Mouse (Mus musculus) gastrocnemius, postnatal 10 days (tissue): ENCODE data around the gene Plscr3. TPM values are rescaled to one million over a fixed set of nuclear protein-coding genes. Genes with fewer than 3 reads are reported as not detected.

Experiments used
- DNase-seq: peaks from one replicate; pipeline ENCODE4 v3.0.0; 2021; ENCODE audit warnings: mixed read lengths
- long read RNA-seq, 2 experiments: library from polyadenylated mRNA; stranded (forward); transcript quantifications; one replicate each; pipeline ENCODE4 v2.0.0; 2021
- total RNA-seq, 2 experiments: library from RNA; stranded (reverse); gene quantifications; 2 replicates each; pipeline ENCODE4 v1.2.3; 2021

Plscr3 gene
- 10 to 100 TPM; 25.4 to 27.9 TPM for total RNA-seq
- long read RNA-seq, experiment 1, transcript Plscr3-201 (7 exons, 1,927 nt): minor isoform, 15 of 48 reads
- long read RNA-seq, experiment 1, transcript Plscr3-203 (8 exons, 2,785 nt): major isoform, 24 of 48 reads
- long read RNA-seq, experiment 1, partial matches to known transcripts: 0 of 48 reads
- long read RNA-seq, experiment 1, other reads (novel, unspliced or antisense): 7 of 48 reads
- long read RNA-seq, experiment 2, transcript Plscr3-203 (8 exons, 2,785 nt): major isoform, 18 of 42 reads
- long read RNA-seq, experiment 2, transcript Plscr3-201 (7 exons, 1,927 nt): minor isoform, 12 of 42 reads
- long read RNA-seq, experiment 2, partial matches to known transcripts: 1 of 42 reads
- long read RNA-seq, experiment 2, other reads (novel, unspliced or antisense): 9 of 42 reads

DNA sequence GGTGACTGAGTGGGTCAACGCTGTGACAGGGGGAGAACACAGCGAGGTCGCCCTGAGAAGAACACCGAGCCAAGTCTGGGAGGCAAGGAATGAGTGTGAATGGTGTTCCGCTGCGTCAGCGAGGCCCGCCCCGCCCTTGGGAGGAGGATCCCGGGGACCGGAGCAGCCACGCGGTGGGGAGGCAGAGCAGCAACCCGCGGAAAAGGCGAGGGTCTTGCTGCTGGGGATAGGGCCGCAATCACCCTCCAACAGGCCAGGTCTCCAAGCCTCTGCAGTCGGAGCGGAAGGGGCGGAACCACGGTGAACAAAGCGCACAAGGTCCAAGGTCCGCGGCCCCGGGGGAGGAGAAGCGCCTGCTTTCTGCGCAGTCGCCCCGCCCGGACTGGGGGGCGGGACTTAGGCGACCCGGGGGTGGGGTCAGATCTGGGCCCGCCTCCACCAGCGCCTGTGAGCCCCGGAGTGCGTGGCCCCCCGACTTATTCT, at the start of gene Plscr3:
Plscr3 (plus strand) TSS at position 179 of the 483 bp plus-strand sequence.
- DNase-seq: peak; percentile 91

DNA sequence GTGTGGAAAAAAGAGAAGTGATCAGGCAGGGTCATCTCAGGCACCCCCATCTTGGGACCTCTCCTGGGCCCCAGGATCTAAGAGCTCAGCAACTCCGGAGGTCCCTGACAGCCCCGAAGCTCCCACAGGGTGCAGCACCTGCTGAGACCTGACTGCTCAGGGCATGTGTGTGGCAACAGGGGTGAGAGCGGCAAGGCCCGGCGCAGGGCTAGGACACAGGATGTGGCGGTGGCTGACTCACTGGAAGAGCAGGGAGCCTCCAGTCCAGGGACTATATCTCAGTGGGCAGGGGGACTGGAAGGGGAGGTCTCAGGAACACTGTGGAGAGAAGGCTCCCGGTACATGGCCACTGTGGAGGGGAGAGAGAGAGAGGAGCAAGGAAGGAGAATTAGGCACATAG, 48.3 kb upstream of the Plscr3 start:
- DNase-seq: no peak

DNA sequence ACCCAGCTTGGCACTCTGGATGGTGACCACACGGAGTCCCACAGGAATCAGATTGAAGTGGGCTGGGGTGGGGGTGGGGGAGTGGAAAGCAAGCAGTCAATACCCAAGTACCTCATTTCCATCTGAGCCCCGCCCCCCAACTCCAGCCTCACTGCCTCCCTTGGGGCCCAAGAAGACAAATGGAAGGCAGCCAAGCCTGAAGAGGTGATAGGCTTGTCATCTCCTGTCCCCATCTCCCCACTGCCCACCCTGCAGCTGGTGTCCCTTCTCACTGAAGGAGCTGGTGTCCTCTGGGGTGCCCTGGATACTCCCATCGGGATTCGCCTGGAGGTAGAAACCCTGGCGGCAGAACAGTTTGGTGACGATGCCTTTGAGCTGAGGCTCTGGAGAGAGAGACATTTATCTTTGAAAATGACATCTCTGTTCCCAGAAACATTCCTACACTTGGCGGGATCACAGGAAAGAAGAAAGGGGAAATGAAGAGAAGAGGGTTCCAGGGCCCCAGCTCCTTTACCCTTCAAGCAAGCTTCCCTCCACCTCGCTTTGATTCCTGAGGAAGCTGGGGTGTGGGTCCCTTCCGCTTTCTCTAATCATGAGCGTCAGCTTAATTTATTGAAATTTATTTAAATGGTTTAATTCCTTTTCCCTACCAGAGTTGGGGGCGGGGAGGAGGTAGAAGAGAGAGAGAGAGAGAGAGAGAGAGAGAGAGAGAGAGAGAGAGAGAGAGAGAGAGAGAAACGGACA, 46.6 kb upstream of the Plscr3 start:
- no peak for DNase-seq

- DNase-seq: peak; percentile 79
These were observed 46.1 kb upstream of the Plscr3 start for GRCm38 (mm10) chr11:69800138-69800391.

DNA sequence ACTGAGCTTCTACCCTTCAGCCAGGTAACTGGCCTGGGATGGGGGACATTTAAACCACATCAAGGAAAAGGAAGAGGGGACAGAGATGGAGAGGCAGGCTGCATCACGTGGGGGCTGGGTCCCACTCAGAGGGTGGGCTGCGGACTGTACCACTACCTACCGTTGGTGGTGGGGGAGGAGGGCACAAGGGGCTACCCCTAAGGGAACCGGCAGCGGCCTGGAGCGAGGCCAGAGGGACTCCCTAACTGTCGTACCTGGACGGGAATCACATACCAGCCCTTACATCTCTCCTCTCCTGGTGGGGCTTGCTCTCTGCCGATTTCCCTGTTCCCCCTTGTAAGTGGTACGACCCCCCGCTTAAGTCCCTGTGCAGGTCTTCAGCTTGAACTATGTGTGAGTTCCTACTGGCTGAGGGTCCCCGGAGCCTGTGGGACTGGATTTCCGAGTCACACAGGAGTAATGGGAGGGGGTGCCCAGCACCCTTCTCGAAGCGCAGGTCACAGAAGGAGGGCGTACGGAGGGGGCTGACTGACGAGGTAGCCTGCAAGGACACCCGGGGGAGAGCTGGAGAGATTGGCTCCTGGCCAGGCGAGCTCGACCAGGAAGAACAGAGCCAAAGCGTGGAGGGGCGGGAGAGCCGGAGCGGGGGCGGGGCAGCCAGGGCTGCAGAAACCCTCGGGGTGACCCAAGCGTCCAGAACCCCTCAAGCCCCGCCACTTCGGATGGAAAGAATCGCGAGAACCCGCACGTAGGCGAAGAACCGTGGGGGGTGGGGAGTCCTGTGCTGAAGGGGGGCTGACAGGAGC, 45.6 kb upstream of the Plscr3 start:
- DNase-seq: peak; percentile 79

- peak; percentile 33 for DNase-seq
These were observed 44.7 kb upstream of the Plscr3 start, which contains the start of gene Fgf11 for GRCm38 (mm10) chr11:69801379-69801977. Gene Fgf11 (minus strand): TSS chr11:69801857.

DNA sequence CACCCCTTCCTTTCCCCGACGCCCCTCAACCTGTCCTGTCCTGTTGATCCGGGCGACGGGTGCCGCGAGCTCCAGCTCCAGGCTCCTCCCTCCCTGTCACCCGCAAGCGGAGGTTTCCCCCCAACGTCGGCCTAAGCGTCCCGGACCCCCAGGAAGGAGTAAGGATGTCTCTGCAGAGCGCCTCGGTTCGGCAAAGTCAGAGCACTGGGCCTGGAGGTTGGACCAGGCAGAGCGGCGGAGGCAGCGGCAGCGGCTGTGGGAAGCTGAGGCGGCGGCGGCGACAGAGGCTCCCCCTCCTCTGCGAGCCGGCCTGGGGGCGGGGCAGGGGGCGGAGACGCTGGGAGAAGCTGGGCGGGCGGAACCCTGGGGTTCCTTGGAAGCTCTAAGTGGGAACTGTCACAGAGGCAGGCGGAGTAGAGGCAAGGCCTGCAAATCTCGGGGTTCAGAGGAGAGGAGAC, 43.5 kb upstream of the Plscr3 start:
- DNase-seq: peak; percentile 88

DNA sequence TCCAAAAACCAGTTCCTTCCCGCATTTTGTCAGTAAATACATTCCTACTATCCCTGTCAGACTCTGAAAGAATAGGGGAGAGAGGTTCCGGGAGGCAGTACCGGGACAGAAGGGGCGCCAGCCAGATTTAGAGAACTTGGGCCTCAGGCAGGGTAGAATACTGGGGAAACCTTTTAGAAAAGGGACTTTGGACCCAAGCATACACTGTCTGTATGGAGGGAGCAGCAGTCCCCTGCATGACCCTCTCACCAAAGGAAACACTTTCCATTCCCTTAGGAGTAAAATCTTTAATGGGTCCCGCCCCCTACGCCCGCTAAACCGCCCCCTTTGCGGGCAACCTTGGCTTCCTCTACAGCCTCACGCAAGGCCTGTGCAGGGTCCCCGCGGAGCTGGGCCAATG, 42.8 kb upstream of the Plscr3 start:
- DNase-seq: no peak

- DNase-seq: peak; percentile 76
These were observed 42.2 kb upstream of the Plscr3 start for GRCm38 (mm10) chr11:69803786-69804651.

GRCm38 (mm10) chr11:69804652-69804940, 41.6 kb upstream of the Plscr3 start:
- DNase-seq: peak; percentile 45

DNA sequence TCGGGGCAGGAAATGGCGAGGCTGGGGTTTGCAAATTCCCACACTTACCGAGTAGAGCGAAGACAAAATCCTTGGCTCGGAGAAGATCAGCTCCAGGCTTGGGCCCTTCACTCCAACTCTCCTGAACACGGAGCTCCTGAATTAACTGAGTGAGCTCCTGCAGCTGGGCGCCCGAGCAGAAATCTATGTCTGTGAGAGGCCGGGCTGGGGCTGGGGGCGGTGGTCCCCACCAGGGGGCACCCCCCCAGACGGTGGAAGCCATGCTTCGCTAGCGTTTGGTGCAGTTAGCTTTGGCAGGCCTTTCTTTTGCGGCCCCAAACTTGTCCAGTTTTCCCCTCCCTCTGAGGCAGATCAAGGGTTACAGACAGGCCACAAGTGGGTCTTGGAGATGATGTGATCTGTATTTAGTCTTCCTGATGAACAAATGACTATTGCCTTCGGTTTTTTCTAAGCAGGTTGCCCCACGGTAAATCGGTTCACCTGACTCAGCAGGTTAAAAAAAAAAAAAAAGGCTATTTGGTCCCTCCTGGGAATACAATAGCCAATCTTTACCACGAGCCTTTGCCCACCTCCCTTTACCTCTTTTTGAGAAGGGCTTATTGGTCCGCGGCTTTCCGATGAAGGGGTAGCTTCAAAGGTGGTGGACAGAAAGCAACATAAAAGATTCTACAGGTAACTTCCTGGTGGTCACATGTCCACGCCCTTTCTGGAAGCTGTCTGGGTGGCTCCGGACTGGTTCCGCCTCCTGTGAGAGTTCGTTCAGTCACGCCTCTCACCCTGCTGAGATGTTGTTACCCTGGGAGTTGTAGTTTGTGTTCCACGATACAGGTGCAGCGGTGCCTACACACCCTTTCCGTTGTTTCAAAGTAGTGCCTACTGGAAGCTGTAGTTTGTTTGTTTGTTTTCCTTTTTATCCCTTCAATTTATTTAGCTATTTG, 40.9 kb upstream of the Plscr3 start, which contains the start of gene Tmem102:
Tmem102 (minus strand) TSS at position 653 of the 938 bp plus-strand sequence.
- DNase-seq: no peak

DNA sequence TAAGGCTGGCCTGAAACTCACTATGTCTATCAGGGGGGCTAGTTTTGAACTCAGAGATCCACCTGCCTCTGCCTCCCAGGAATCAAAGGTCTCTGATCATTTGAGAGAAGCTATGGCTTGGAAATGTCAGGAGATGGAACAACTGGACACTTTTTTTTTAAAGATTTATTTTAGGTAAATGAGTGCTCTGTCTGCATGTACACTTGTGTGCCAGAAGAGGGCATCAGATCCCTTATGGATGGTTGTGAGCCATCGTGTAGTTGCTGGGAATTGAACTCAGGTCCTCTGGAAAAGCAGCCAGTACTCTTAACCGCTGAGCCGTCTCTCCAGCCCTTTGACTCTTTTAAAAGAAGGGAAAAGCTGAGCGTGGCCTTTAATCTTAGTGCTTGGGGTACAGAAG, 39.8 kb upstream of the Plscr3 start:
- no peak for DNase-seq

- no peak for DNase-seq
These were observed 38.5 kb upstream of the Plscr3 start for GRCm38 (mm10) chr11:69807641-69808040.

DNA sequence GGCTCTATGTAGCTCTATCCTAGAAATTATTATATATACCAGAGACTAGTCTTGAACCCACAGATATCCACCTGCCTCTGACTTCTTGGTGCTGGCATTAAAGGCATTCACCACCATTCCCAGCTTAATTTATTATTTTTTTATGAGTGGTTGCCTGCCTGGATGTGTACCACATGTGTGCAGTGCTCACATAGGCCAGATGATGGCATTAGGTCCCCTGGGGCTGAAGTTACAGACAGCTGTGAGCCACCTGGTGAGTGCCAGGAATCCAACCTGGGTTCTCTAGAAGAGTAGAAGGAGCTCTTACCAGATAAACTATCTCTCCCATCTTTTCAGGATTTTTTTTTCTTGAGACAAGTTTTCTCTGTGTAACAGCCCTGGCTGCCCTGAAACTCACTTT, 35.9 kb upstream of the Plscr3 start:
- no peak for DNase-seq

GRCm38 (mm10) chr11:69815155-69815554, 31.0 kb upstream of the Plscr3 start, which contains the start of gene Gm39566:
Gene Gm39566 (minus strand): TSS chr11:69815298.
- DNase-seq: no peak

DNA sequence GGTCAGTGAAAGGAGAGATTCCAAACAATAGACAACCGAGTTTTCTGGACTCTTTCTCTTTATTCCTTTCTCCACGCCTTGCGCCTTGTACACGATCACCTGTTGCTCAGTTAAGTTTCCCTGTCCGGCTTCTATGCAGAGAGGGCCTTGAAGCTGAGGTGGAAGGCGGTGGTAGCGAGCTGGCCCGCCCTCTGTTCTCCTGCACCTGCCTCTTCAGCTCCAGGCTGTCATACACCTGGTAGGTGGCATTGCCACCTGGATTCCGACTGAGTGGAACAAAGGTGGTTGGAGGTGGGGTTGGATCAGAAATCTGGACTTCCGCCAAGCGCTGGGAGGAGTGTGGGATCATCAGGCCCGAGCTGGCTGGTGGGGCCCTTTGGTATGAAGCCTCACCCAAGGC, 29.7 kb upstream of the Plscr3 start:
- no peak for DNase-seq

GRCm38 (mm10) chr11:69818365-69818764, 27.8 kb upstream of the Plscr3 start, which contains the start of gene Spem2:
Gene Spem2 (minus strand): TSS chr11:69818465.
- DNase-seq: no peak

DNA sequence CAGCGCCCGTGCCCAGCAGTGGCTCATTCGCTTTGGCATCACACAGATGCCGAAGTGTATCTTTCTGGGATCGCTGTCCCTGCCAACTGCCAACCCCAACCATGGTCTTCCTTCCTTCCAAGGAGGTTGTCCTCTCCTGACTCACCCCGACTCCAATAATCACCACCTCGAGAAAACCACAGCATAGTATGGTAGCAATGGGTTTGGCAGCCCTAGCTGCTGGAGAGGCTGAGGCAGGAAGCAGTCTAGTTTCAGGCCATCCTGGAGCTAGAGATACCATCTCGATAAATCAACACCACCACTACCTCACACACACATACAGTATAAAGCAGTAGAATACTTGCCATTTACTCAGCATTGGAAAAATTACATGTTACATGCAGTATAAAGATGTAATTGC, 27.3 kb upstream of the Plscr3 start:
- DNase-seq: no peak

DNA sequence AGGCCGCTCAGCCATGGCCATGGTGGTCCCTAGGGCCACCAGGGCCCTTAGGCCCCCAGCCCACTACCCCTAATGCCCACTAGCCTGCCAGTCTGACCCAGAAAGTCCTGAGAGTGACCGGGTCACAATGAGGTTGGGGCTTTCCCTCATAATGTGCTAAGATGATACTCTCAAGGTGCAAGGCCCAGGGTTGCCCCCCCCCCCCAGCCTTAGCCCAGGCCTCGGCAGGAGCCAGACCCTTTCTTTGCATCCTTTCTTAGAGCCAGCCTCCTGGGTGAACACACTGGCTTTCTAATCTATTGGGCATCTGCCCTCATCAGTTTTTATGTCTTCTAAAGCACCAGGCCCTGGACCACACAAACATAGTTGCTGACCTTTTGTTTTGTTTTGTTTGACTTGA, 24.1 kb upstream of the Plscr3 start, which contains the start of gene Spem1:
Spem1 (minus strand) TSS at position 101 of the 400 bp plus-strand sequence.
- no peak for DNase-seq

GRCm38 (mm10) chr11:69823456-69823855, 22.7 kb upstream of the Plscr3 start:
- no peak for DNase-seq
